Mouse (Mus musculus) CH12.LX (cell line): ENCODE measurements around the gene Gcdh. TPM values are rescaled to one million over a fixed set of nuclear protein-coding genes. Genes with fewer than 3 reads are reported as not detected.

Source experiments
- DNase-seq: peaks from one replicate; pipeline ENCODE4 v3.0.0-alpha.2; 2013; ENCODE audit errors: extremely low read depth
- H3K27ac ChIP-seq: 2 replicates; pipeline ENCODE4 v1.5.1; 2012; ENCODE audit warnings: low read depth, mild to moderate bottlenecking, control low read depth, moderate library complexity; ENCODE audit not compliant: insufficient read depth
- H3K27me3 ChIP-seq: replicated peaks from 2 replicates; pipeline ENCODE3; 2012; ENCODE audit warnings: inconsistent platforms
- H3K36me3 ChIP-seq, 2 experiments: replicated peaks in 1 of 2; 2 replicates each; pipeline versions ENCODE3 to v1.6.1; 2012; ENCODE audit warnings: inconsistent platforms in 1 of 2, low read length in 1 of 2, mild to moderate bottlenecking in 1 of 2, mixed read lengths in 1 of 2, moderate library complexity in 1 of 2; ENCODE audit not compliant: control insufficient read depth in 1 of 2, insufficient read depth in 1 of 2
- H3K4me1 ChIP-seq, 2 experiments: 2 replicates each; pipeline ENCODE4 v1.6.1; 2012; ENCODE audit warnings: inconsistent platforms in 1 of 2, moderate library complexity in 1 of 2; ENCODE audit not compliant: insufficient read depth in 2 of 2, control insufficient read depth in 1 of 2
- H3K4me2 ChIP-seq: 2 replicates; pipeline ENCODE4 v1.6.1; 2012; ENCODE audit warnings: low read depth, mild to moderate bottlenecking, control low read depth; ENCODE audit not compliant: poor library complexity, insufficient read depth, severe bottlenecking
- H3K4me3 ChIP-seq, 3 experiments: fragments of 150-350 bp in 1 of 3; sonication (generic) in 1 of 3; replicated peaks in 1 of 3; 2 replicates each; pipeline versions ENCODE3 to v1.5.1; 2011 to 2012; ENCODE audit warnings: low read depth in 2 of 3, low read length in 2 of 3, mild to moderate bottlenecking in 2 of 3, moderate library complexity in 2 of 3, control low read depth in 1 of 3, improper control_type of control experiment in 1 of 3, inconsistent platforms in 1 of 3, mixed read lengths in 1 of 3; ENCODE audit not compliant: poor library complexity in 1 of 3
- H3K79me2 ChIP-seq: replicated peaks from 2 replicates; pipeline ENCODE4 v1.6.1; 2012; ENCODE audit warnings: mild to moderate bottlenecking, moderate library complexity; ENCODE audit not compliant: control insufficient read depth, poor library complexity, insufficient read depth, severe bottlenecking; ENCODE audit errors: extremely low read depth
- H3K9ac ChIP-seq: 2 replicates; pipeline ENCODE4 v1.6.1; 2012; ENCODE audit warnings: low read depth, mild to moderate bottlenecking, control low read depth, moderate library complexity; ENCODE audit not compliant: insufficient read depth
- H3K9me3 ChIP-seq: replicated peaks from 2 replicates; pipeline ENCODE3; 2012; ENCODE audit warnings: low read length, inconsistent platforms, mixed read lengths
- BHLHE40 ChIP-seq: IDR thresholded peaks from 2 replicates; pipeline ENCODE4 v1.6.1; 2011; ENCODE audit warnings: mild to moderate bottlenecking, low read depth, low read length, improper control_type of control experiment
- CHD1 ChIP-seq: IDR thresholded peaks from 2 replicates; pipeline ENCODE4 v1.6.1; 2012; ENCODE audit warnings: low read depth, low read length, improper control_type of control experiment, inconsistent platforms
- EP300 ChIP-seq: IDR thresholded peaks from 2 replicates; pipeline ENCODE4 v1.6.1; 2011; ENCODE audit warnings: low read length, improper control_type of control experiment
- GABPA ChIP-seq: IDR thresholded peaks from 2 replicates; pipeline ENCODE4 v1.6.1; 2012; ENCODE audit warnings: low read depth, low read length, improper control_type of control experiment, inconsistent platforms; ENCODE audit not compliant: insufficient replicate concordance
- HCFC1 ChIP-seq: IDR thresholded peaks from 2 replicates; pipeline ENCODE4 v1.6.1; 2012; ENCODE audit warnings: low read depth, mild to moderate bottlenecking, inconsistent platforms, low read length, improper control_type of control experiment
- KAT2A ChIP-seq: IDR thresholded peaks from 2 replicates; pipeline ENCODE4 v1.6.1; 2012; ENCODE audit warnings: low read length, improper control_type of control experiment, inconsistent platforms; ENCODE audit not compliant: insufficient replicate concordance
- MAX ChIP-seq: IDR thresholded peaks from 2 replicates; pipeline ENCODE4 v1.6.1; 2011; ENCODE audit warnings: low read length, improper control_type of control experiment
- MEF2A ChIP-seq: IDR thresholded peaks from 2 replicates; pipeline ENCODE4 v1.6.1; 2014; ENCODE audit warnings: low read depth, mild to moderate bottlenecking, inconsistent platforms, low read length, improper control_type of control experiment, borderline replicate concordance
- MYC ChIP-seq: IDR thresholded peaks from 2 replicates; pipeline ENCODE4 v1.6.1; 2011; ENCODE audit warnings: low read depth, mild to moderate bottlenecking, improper control_type of control experiment, low read length
- NELFE ChIP-seq: IDR thresholded peaks from 2 replicates; pipeline ENCODE4 v1.6.1; 2011; ENCODE audit warnings: low read depth, low read length, improper control_type of control experiment
- NRF1 ChIP-seq: IDR thresholded peaks from 2 replicates; pipeline ENCODE4 v1.6.1; 2014; ENCODE audit warnings: low read depth, mild to moderate bottlenecking, inconsistent platforms, low read length, improper control_type of control experiment, moderate library complexity
- POLR2A ChIP-seq: IDR thresholded peaks from 2 replicates; pipeline ENCODE4 v1.6.1; 2011; ENCODE audit warnings: low read depth, mild to moderate bottlenecking, improper control_type of control experiment, low read length
- RAD21 ChIP-seq: IDR thresholded peaks from 2 replicates; pipeline ENCODE4 v1.6.1; 2011; ENCODE audit warnings: low read depth, mild to moderate bottlenecking, low read length, improper control_type of control experiment, moderate library complexity
- RCOR1 ChIP-seq: conservative IDR thresholded peaks from 2 replicates; pipeline ENCODE4 v1.6.1; 2012; ENCODE audit warnings: low read depth, mild to moderate bottlenecking, inconsistent platforms, low read length, improper control_type of control experiment
- SIN3A ChIP-seq: IDR thresholded peaks from 2 replicates; pipeline ENCODE4 v1.6.1; 2012; ENCODE audit warnings: low read length, improper control_type of control experiment, inconsistent platforms
- SMC3 ChIP-seq: IDR thresholded peaks from 2 replicates; pipeline ENCODE4 v1.6.1; 2011; ENCODE audit warnings: low read depth, low read length, improper control_type of control experiment
- TBP ChIP-seq: conservative IDR thresholded peaks from 2 replicates; pipeline ENCODE4 v1.6.1; 2011; ENCODE audit warnings: low read depth, low read length, improper control_type of control experiment
- USF1 ChIP-seq: IDR thresholded peaks from 2 replicates; pipeline ENCODE4 v1.6.1; 2014; ENCODE audit warnings: low read depth, mild to moderate bottlenecking, inconsistent platforms, low read length, improper control_type of control experiment
- USF2 ChIP-seq: conservative IDR thresholded peaks from 2 replicates; pipeline ENCODE4 v1.6.1; 2011; ENCODE audit warnings: low read depth, low read length, improper control_type of control experiment
- ZMIZ1 ChIP-seq: IDR thresholded peaks from 2 replicates; pipeline ENCODE4 v1.6.1; 2012; ENCODE audit warnings: low read depth, mild to moderate bottlenecking, inconsistent platforms, low read length, improper control_type of control experiment
- ZNF384 ChIP-seq: IDR thresholded peaks from 2 replicates; pipeline ENCODE4 v1.6.1; 2012; ENCODE audit warnings: low read depth, low read length, improper control_type of control experiment, inconsistent platforms
- dilution Hi-C: fragments of 300-500 bp; cut with MboI; formaldehyde crosslinking; loops from 2 replicates; pipeline ENCODE4 v1.14.3; 2020; ENCODE audit warnings: low sequenced_read_pairs; ENCODE audit not compliant: extremely low pct_unique_long_range_greater_than_20kb, extremely low pct_ligation_motif_present
- in situ Hi-C: fragments of 300-500 bp; cut with MboI; formaldehyde crosslinking; loops from 3 replicates; pipeline ENCODE4 v1.14.3; 2019; ENCODE audit warnings: low sequenced_read_pairs, low pct_ligation_motif_present, low pct_unique_long_range_greater_than_20kb, mixed read lengths
- polyA plus RNA-seq: library from polyadenylated mRNA; unstranded; fragments of >175 nt; gene quantifications from 2 replicates; pipeline ENCODE4 v1.2.1, GENCODE M21; 2012; ENCODE audit warnings: low read depth; ENCODE audit not compliant: insufficient read length
- total RNA-seq, 2 experiments: library from RNA; depleted of rRNA; stranded (reverse); fragments of 300-350 nt in 1 of 2; fragments of >200 nt in 1 of 2; gene quantifications; 2 replicates each; pipeline ENCODE4 v1.2.3; 2012 to 2014

Gcdh gene
- total and polyA plus RNA-seq, 3 experiments, result 13.7 to 26.2 (median 16.4) TPM

- no peak overlapping the region for H3K4me3 ChIP-seq
- in situ Hi-C loops (no loop called here), dilution Hi-C loops (no loop called here)
- no peak for TF ChIP-seq ZNF384
- no peak for TF ChIP-seq SMC3
- TF ChIP-seq TBP, result no peak
- no peak for TF ChIP-seq HCFC1
- no peak for TF ChIP-seq NRF1
- no peak for TF ChIP-seq ZMIZ1
- TF ChIP-seq EP300, result no peak
- no peak for TF ChIP-seq RAD21
- no peak for TF ChIP-seq KAT2A
- no peak for TF ChIP-seq POLR2A
- no peak for TF ChIP-seq USF1
- no peak for TF ChIP-seq MYC
- TF ChIP-seq USF2, result no peak
- peaks cover 0 to 6% of the 10 kb centered on the region in 2 experiments for H3K36me3 ChIP-seq
- no peak overlapping the region for H3K4me2 ChIP-seq
- no peak overlapping the region for H3K27ac ChIP-seq
- DNase-seq, result no peak
- peaks cover 0 to 3% of the 10 kb centered on the region in 2 experiments; a peak in 1 of 4 replicates for H3K4me1 ChIP-seq
- H3K9me3 ChIP-seq, result no peaks in the 10 kb centered on the region
- H3K79me2 ChIP-seq, result no peaks in the 10 kb centered on the region
- no peak overlapping the region for H3K9ac ChIP-seq
- H3K27me3 ChIP-seq, result peaks cover 2% of the 10 kb centered on the region
Observed at GRCm38 (mm10) chr8:84921596-84921995, 27.9 kb upstream of the Gcdh start.

- dilution Hi-C loops, result no loop called here
- H3K27me3 ChIP-seq, result no peaks in the 10 kb centered on the region
- no peak overlapping the region for H3K9ac ChIP-seq
- H3K27ac ChIP-seq, result no peak overlapping the region
- in situ Hi-C loops, result no loop called here
- TF ChIP-seq BHLHE40, result no peak
- TF ChIP-seq GABPA, result no peak
- TF ChIP-seq ZMIZ1, result no peak
- TF ChIP-seq SIN3A, result no peak
- no peak for TF ChIP-seq RCOR1
- TF ChIP-seq KAT2A, result no peak
- TF ChIP-seq MAX, result no peak
- TF ChIP-seq NELFE, result no peak
- TF ChIP-seq RAD21, result no peak
- no peak for TF ChIP-seq USF1
- no peak for TF ChIP-seq MYC
- TF ChIP-seq MEF2A, result no peak
- TF ChIP-seq CHD1, result no peak
- TF ChIP-seq SMC3, result no peak
- H3K9me3 ChIP-seq, result peaks cover 2% of the 10 kb centered on the region
- DNase-seq, result no peak
- H3K4me3 ChIP-seq, result no peak overlapping the region
- no peaks in the 10 kb centered on the region for H3K79me2 ChIP-seq
- H3K36me3 ChIP-seq, result peaks cover 0 to 23% of the 10 kb centered on the region in 2 experiments
- H3K4me1 ChIP-seq, result peaks cover 0 to 3% of the 10 kb centered on the region in 2 experiments; a peak in 1 of 4 replicates
- H3K4me2 ChIP-seq, result no peak overlapping the region
Observed at GRCm38 (mm10) chr8:84918646-84919045, 24.9 kb upstream of the Gcdh start.
